Mouse (Mus musculus) cerebellum, postnatal 10 days (tissue): ENCODE results near the gene Krt1.

ENCODE experiments used
- DNase-seq, 2 experiments: peaks; one replicate each; pipeline ENCODE4 v3.0.0; 2021; ENCODE audit warnings: mixed read lengths in 2 of 2

Gene Krt1

GRCm38 (mm10) chr15:101803052-101803822, 47.4 kb downstream of the Krt1 start:
- peak in 1 of 2 experiments; percentile 14 for DNase-seq

GRCm38 (mm10) chr15:101802296-101802835, 48.2 kb downstream of the Krt1 start, which contains the start of gene Krt73:
Gene Krt73 (minus strand): TSS chr15:101802346.
- DNase-seq, result peak; percentile 30 to 32
